Mouse (Mus musculus) thymus, adult 2 months (tissue): ENCODE data around the gene Ube2q2. TPM values are rescaled to one million over a fixed set of nuclear protein-coding genes. Genes with fewer than 3 reads are reported as not detected.

Source experiments
- DNase-seq: peaks from one replicate; pipeline ENCODE4 v3.0.0; 2021
- H3K27ac ChIP-seq: fragments of 200-500 bp; 2 replicates; pipeline ENCODE4 v1.5.1; 2012; ENCODE audit warnings: low read length, control low read depth; ENCODE audit not compliant: control insufficient read depth, insufficient read depth
- H3K27me3 ChIP-seq: fragments of 200-500 bp; 2 replicates; pipeline ENCODE4 v1.6.1; 2012; ENCODE audit warnings: mild to moderate bottlenecking, low read length, moderate library complexity, mixed read lengths; ENCODE audit not compliant: control insufficient read depth, insufficient read depth
- H3K36me3 ChIP-seq: fragments of 200-500 bp; 2 replicates; pipeline ENCODE4 v1.6.1; 2012; ENCODE audit warnings: mild to moderate bottlenecking, low read length, moderate library complexity; ENCODE audit not compliant: control insufficient read depth, insufficient read depth
- H3K4me1 ChIP-seq: fragments of 200-500 bp; replicated peaks from 2 replicates; pipeline ENCODE4 v1.6.1; 2012; ENCODE audit warnings: low read length; ENCODE audit not compliant: control insufficient read depth, insufficient read depth
- H3K4me3 ChIP-seq: fragments of 200-500 bp; 2 replicates; pipeline ENCODE4 v1.5.1; 2012; ENCODE audit warnings: mild to moderate bottlenecking, low read length, control low read depth, moderate library complexity; ENCODE audit not compliant: control insufficient read depth, insufficient read depth
- CTCF ChIP-seq: fragments of 200-500 bp; IDR thresholded peaks from 2 replicates; pipeline ENCODE4 v1.5.1; 2012; ENCODE audit warnings: mild to moderate bottlenecking, control low read depth, low read length, moderate library complexity, borderline replicate concordance; ENCODE audit not compliant: control insufficient read depth, poor library complexity, insufficient read depth; ENCODE audit errors: extremely low read depth
- POLR2A ChIP-seq: fragments of 200-500 bp; IDR thresholded peaks from 2 replicates; pipeline ENCODE4 v1.6.1; 2012; ENCODE audit warnings: mild to moderate bottlenecking, low read length, control low read depth, moderate library complexity; ENCODE audit not compliant: control insufficient read depth, poor library complexity, insufficient read depth; ENCODE audit errors: extremely low read depth
- WGBS: fragments of 180-500 bp; shearing (Covaris S2); methylation state at CpG from one replicate; pipeline ENCODE4 v1.1.7; 2018; 5-methylcytosine and 5-hydroxymethylcytosine counted together
- polyA plus RNA-seq: library from polyadenylated mRNA; depleted of rRNA; stranded (reverse); fragments of >200 nt; gene quantifications from 2 replicates; pipeline ENCODE4 v1.2.3, GENCODE M21; 2012

Gene Ube2q2
- polyA plus RNA-seq, 1 experiment, result 9.7 TPM

DNA sequence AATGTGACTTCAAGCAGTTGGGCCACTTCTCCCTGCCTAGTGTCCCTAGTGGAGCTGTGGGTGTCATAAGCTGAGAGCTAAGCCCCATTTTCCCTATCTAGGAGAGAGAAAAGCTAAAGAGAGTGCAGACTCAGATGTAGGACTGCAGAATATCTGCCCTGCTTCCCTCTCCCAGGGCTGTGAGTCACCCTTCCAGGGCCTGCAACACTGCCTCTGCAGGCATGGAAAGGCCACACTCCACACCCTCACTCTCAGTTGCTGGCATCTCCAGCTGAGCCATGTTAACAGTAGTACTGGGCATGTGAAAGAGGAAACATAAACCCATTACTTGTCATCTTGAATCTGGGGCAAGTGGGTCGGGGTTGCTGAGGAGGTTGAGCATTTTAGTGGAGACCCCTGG, 33.9 kb upstream of the Ube2q2 start:
- DNase-seq, result no peak
- Histone ChIP-seq H3K4me3 (no peak overlapping the region), H3K4me1 (no peaks in the 10 kb centered on the region), H3K27me3 (no peaks in the 10 kb centered on the region), H3K36me3 (no peaks in the 10 kb centered on the region), H3K27ac (no peak overlapping the region)
- TF ChIP-seq POLR2A (no peak), CTCF (no peak)
- 94% methylated on average over 1 of the region's 1 CpGs for WGBS

DNA sequence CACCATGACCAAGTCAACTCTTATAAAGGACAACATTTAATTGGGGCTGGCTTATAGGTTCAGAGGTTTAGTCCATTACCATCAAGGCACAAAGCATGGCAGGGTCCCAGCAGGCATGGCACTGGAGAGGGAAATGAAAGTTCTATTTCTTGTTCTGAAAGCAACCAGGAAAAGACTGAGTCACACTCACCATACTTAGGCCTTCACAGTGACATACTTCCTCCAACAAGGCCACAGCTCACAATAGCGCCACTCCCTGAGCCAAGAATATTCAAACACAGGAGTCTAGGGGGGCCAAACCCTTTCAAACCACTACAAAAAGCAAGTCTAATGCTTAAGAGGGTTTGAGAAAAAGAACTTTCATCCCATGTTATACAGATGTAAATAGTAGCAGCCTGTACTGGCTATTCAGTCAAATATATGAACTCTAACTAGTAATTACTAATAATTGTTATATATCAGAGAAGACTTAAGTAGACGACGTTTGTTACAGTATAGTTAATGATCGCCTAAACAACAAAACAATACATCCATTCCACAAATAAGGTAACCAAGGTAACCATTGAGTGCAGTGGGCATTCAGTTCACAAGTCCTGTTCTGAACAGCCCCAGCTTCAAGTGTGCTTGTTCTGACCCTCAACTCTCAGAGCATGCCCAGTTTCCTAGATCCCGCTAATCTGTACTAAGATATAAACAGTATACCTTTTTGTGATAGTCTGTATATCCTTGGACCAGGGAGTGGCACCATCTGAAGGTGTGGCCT, 31.2 kb upstream of the Ube2q2 start:
- H3K36me3 ChIP-seq, result no peaks in the 10 kb centered on the region
- WGBS, result 95% methylated on average over 5 of the region's 5 CpGs
- TF ChIP-seq CTCF, result no peak
- no peak for TF ChIP-seq POLR2A
- H3K4me3 ChIP-seq, result no peak overlapping the region
- no peaks in the 10 kb centered on the region for H3K4me1 ChIP-seq
- no peak overlapping the region for H3K27ac ChIP-seq
- no peak for DNase-seq
- H3K27me3 ChIP-seq, result no peaks in the 10 kb centered on the region

DNA sequence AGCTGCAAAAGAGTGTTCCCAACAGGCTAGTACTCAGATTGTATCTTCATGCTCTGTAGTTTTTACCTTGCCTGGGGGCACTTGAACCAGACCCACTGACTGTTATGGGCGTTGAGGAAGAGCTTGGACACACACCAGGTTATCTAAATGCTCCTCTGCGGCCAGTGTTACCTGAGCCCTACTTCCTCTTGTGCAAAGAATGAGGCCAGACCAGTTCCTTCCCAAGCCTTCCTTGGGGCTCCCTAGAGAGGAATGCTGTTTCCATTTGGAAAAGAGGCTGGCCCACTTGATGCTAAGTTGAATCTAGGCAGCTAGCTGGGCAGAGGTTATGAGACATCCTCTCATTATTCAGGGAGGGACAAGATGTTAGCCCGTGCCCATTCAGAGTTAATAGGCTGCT, 26.1 kb upstream of the Ube2q2 start:
- Histone ChIP-seq H3K27me3 (no peaks in the 10 kb centered on the region), H3K4me1 (peaks cover 5% of the 10 kb centered on the region), H3K27ac (no peak overlapping the region), H3K36me3 (no peaks in the 10 kb centered on the region), H3K4me3 (no peak overlapping the region)
- TF ChIP-seq POLR2A (no peak), CTCF (no peak)
- WGBS, result 86% methylated on average over 3 of the region's 3 CpGs
- DNase-seq, result no peak

DNA sequence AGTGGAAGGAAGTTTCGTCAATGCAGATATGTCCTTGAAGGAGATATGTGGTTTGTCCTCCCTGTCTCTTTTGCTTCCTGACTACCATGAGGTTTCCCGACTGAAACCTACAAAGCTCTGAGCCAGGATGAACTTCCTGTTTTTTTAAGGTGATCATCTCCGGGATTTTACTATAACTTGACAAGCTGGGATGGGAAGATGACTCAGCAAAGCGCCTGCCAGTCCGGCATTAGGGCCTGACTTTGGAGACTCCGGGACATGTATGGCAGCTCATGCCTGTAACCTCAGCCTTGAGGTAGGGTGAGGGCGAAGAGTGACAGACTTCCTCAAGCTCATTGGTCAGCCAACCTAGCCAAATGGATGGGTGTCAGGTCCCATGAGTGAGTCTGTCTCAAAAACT, 22.9 kb upstream of the Ube2q2 start:
- Histone ChIP-seq H3K4me3 (no peak overlapping the region), H3K36me3 (no peaks in the 10 kb centered on the region), H3K27me3 (no peaks in the 10 kb centered on the region), H3K4me1 (peaks cover 5% of the 10 kb centered on the region), H3K27ac (peak overlapping the region; percentile 57; the same call in 1 of the 2 replicates)
- TF ChIP-seq POLR2A (no peak), CTCF (no peak)
- no peak for DNase-seq
- WGBS, result 36% methylated on average over 7 of the region's 7 CpGs

DNA sequence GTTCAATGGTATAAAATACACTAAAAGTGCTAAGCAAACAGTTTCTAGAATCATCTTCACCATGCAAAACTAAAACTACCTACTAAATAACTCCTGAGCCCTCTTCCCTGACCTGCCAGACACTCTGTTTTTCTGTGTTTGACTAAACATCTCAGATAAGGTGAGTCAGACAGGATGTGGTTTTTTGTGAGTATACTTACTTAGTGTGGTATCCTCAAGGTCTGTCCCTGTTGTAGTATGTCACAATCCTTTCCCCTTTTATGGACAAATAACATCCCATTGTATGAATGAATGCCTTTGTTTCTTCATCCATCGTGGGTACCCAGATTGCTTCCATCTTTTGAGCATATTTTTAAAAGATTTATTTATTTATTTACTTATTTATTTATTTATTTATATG, 22.4 kb upstream of the Ube2q2 start:
- H3K36me3 ChIP-seq, result no peaks in the 10 kb centered on the region
- H3K27me3 ChIP-seq, result no peaks in the 10 kb centered on the region
- DNase-seq, result no peak
- no peak overlapping the region for H3K4me3 ChIP-seq
- H3K27ac ChIP-seq, result no peak overlapping the region
- TF ChIP-seq POLR2A (no peak), CTCF (no peak)
- 75% methylated on average over 1 of the region's 1 CpGs for WGBS
- H3K4me1 ChIP-seq, result peaks cover 5% of the 10 kb centered on the region

DNA sequence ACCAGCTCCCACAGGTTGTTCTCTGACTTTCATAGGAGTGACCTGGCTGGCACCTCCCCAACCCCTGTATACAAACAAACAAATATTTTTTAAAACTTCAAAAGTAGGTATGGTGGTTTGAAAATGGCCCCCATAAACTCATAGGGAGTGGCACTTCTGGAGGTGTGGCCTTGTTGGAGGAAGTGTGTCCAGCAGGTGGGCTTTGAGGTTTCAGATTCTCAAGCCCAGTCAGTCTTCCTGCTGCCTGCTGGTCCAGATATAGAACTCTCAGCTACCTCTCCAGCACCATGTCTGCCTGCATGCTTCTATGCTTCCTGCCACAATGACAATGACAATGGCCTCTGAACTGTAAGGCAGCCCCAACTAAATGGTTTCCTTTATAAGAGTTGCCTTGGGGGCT, 16.8 kb upstream of the Ube2q2 start:
- TF ChIP-seq POLR2A (no peak), CTCF (no peak)
- Histone ChIP-seq H3K4me3 (no peak overlapping the region), H3K36me3 (no peaks in the 10 kb centered on the region), H3K27me3 (no peaks in the 10 kb centered on the region), H3K4me1 (no peaks in the 10 kb centered on the region), H3K27ac (no peak overlapping the region)
- DNase-seq, result no peak

DNA sequence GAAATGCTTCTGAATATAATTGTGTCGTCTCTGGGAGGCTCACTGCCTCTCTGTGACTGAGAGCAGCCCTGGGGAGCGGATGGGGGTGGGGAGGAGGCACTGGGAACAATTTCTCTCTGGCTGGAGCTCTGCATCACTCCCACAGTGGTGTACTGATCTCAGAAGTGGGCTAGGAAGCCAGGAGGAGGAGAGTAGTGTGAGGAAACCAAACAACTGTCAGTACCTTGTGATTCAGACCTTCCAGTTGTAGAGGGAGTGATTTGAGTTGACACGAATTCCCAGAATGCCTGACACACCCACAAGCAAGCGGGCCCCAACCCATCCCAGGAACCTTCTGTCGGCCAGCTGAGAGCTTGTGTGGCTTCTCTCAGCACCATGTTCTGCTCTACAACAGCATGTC, 12.1 kb upstream of the Ube2q2 start:
- Histone ChIP-seq H3K27me3 (no peaks in the 10 kb centered on the region), H3K4me1 (no peaks in the 10 kb centered on the region), H3K27ac (no peak overlapping the region), H3K4me3 (no peak overlapping the region), H3K36me3 (no peaks in the 10 kb centered on the region)
- 71% methylated on average over 5 of the region's 5 CpGs for WGBS
- no peak for DNase-seq
- TF ChIP-seq POLR2A, result no peak
- no peak for TF ChIP-seq CTCF
